ENCODE assay signal across 8 mouse cellular contexts in genomic region chr5:110839678-110840365, GRCm38 (mm10). TPM values are rescaled to one million over a fixed set of nuclear protein-coding genes. Genes with fewer than 3 reads are reported as not detected.
DNase-seq lines count a peak whose midpoint lies in the region; ATAC-seq lines count a peak whose summit lies in the region.

Hscb (minus strand) TSS chr5:110839777.
Chek2 (plus strand) TSS chr5:110839979.

- peak; percentile 99 for DNase-seq in adipocyte (ENCODE audit: low spot score)
- DNase-seq in embryo, embryonic 10 days (ENCODE audit: low spot score): peak; percentile 99
- peak; percentile 91 for DNase-seq in gastrocnemius, postnatal 10 days
- peak; percentile 99 for DNase-seq in induced T-regulatory cell, adult 2 months (ENCODE audit: low read depth)
- DNase-seq in left cerebral cortex, adult 9 months (ENCODE audit: low spot score in 2 of 2): peak; percentile 96 to 99
- DNase-seq in right cerebral cortex, postnatal 14 days: peak; percentile 97
- peak; percentile 95 to 98 for DNase-seq in urinary bladder, postnatal 36 days (ENCODE audit: low spot score in 2 of 2)

- ATAC-seq in megakaryocyte progenitor cell, adult 5-6 weeks (replicated peaks; ENCODE audit: poor library complexity): peak; percentile 79

RNA-seq across cellular contexts. Expression of gene Hscb, which starts in this region (rescaled TPM):
- total RNA-seq in gastrocnemius, postnatal 10 days (2021): 10 to 100 TPM; 12.0 to 12.8 TPM
- 53.7 and 69.4 TPM in 2 replicates for total RNA-seq in megakaryocyte progenitor cell, adult 5-6 weeks (2015)
- total RNA-seq in megakaryocyte progenitor cell, adult 5-6 weeks (2017): 61.3 and 76.2 TPM in 2 replicates

RNA-seq across cellular contexts. Expression of gene Chek2, which starts in this region (rescaled TPM):
- 1 to 10 TPM; 3.8 to 5.0 TPM for total RNA-seq in gastrocnemius, postnatal 10 days (2021)
- 29.8 and 30.4 TPM in 2 replicates for total RNA-seq in megakaryocyte progenitor cell, adult 5-6 weeks (2015)
- total RNA-seq in megakaryocyte progenitor cell, adult 5-6 weeks (2017): 27.4 and 32.9 TPM in 2 replicates

Comparison
In these comparisons a context has a peak if more than half of its experiments do, and no peak if none do; other contexts are left out.
1. Peak in every context shown above with its lines: DNase-seq and ATAC-seq.
2. RNA of gene Chek2 (total RNA-seq): 27.4 to 32.9 TPM in megakaryocyte progenitor cell, adult 5-6 weeks; 3.8 to 5.0 TPM in gastrocnemius, postnatal 10 days; every median in the first group is over 4 times any median in the second.